Mouse (Mus musculus) cerebellum, postnatal 36 days (tissue): ENCODE measurements around the gene Ank3.

Source experiments
- DNase-seq, 2 experiments: peaks; one replicate each; pipeline ENCODE4 v3.0.0; 2021 to 2022; ENCODE audit warnings: mixed read lengths in 2 of 2

Ank3 gene

DNA sequence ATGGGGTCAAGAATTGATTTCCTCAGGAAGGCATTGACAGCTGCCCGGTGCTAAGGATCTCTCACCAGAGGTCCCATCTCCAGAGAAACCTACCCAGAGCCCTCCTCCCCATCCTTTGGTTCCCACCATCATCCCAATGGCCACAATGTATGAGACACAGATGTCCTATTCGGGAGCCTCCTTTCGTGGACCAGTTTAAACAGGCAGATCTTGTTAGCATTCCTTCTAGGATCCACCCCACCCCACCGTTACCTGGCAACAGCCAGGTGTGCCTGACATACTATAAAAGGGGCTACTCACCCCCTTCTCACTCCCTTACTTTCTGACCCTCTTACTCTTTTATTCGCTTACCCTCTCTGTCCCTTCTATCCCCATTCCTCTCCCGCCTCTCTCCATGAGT, 176.9 kb downstream of the Ank3 start:
- no peak for DNase-seq

DNA sequence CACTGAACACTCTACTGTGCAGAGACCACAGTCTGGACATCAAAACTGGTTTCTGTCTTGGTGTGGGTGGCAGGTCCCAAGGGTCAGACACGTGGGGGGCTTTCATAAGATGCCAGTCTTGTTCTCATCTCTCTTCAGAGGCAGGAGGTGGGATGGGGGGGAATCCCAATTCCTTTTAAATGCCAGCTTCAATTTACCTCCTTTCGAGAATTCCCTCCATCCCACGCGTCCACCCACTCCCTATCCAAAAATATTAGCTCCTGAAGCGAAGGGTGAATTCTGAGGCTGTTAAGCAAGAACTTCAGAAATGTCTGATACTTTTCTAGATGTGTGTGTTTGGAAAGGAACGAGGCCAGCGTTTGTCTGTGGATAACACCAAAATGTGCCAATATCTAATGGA, 177.7 kb downstream of the Ank3 start:
- no peak for DNase-seq

GRCm38 (mm10) chr10:69577061-69577728, 178.6 kb downstream of the Ank3 start:
- no peak for DNase-seq

DNA sequence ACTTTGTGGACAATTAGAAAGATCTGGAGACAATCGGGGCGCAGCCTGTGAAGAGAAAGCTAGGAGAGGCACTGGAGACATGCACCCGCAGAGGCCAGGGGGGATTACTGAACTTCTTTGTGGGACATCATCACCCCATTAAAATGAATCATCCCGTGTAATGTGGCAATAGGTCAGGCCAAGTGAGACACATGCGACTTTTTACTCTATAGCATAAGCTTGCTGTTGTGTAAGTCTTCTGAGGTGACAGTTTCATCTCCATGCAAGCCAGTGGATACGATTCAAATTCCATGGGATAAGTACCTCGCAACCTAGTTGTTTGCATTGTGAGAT, 179.1 kb downstream of the Ank3 start:
- no peak for DNase-seq

- DNase-seq: no peak
Observed at GRCm38 (mm10) chr10:69579585-69579984, 181.0 kb downstream of the Ank3 start.

DNA sequence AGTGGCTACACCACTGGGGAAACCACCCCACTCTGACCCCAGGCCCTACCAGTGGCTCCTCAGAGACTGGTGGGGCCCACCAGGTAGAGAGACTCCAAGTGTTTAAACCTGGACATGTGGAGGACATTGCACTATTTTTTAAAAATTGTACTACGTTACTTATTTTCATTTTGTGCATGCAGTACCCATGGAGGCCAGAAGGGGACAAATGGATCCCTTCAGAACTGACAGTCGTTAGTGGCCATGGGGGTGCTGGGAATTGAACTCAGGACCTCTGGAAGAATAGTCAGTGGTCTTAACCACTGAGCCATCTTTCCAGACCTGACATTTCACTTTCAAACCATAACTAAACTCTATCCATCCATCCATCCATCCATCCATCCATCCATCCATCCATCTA, 183.0 kb downstream of the Ank3 start:
- no peak for DNase-seq

GRCm38 (mm10) chr10:69583874-69584481, 185.4 kb downstream of the Ank3 start:
- no peak for DNase-seq

DNA sequence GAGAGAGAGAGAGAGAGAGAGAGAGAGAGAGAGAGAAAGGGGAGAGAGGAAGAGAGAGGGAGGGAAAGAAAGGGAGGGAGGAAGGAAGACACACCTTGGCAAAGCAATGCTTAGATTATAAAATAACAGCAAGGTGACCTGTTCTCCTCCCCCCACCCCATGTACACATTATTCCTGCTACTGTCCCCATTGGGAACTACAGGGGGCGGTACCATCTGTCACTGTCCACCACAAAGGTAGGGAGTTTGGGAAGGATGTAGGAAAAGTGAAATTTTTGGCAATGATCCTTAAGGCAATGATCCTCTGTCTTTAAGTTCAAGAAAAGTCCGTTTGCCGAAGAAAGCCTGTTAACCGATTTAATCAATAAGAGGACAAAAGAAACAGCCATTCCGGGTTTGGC, 186.0 kb downstream of the Ank3 start:
- DNase-seq: no peak

DNA sequence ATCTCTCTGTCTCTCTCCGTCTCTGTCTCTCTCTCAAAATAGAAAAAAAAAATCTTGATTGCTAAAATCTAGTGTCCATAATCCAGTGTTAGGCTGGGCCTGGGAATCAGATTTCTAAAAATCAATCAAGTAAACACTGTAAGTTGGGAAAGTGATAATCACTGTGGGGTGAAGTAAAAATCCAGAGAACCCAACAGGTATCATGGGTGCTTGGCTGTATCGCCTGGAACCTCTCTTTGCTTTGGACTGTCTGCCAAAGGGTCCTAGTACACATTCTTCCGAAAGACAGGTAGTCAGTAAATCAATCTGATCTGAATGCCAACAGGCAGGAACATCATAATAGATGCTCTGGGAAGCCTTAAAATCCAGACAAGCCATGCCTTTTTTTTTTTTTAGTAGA, 186.7 kb downstream of the Ank3 start:
- DNase-seq: no peak

DNA sequence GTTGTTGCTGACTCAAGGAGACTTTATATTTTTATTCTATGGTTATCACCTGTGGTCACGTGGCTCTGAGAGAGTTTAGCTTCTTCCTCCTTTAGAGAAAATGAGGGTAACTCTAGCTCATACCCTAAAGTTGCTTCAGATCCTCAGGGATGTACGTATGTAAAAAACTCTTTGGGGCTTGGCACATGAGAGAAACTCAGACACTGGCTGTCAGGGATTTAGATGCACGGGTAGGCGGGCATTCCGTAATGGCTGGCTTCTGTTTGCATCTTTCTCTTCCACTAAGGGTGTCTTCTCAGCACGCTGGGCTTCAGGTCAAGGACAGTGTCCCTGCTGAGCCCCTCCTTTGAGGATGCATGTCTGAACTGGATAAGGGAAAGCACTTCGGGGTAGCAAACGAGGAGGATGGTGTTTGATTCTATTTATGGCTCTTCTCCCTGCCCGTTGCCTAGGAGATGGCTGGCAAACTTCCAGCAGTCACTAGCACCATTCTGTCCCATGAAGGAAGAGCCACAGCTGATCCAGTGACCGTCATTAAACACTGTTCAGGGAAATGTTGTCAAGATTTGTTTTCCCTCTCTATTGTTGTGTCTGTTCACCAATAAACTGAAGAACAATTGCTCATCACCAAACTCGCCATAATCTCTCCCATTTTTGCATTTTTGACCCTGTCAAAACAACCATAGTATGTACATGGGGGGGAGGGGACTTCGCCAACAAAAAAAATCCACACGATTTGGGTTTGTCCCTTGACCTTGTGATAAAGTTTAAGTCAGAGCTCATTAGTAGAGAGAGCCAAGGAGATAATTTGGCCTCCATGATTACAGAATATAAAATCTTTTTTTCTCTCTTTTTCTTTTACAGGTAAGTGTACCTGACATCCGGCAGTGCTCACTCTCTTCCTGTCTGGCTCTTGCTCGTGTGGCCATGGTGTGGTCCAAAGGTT, 195.9 kb downstream of the Ank3 start:
- peak; percentile 89 to 90 for DNase-seq

- DNase-seq: no peak
Observed at GRCm38 (mm10) chr10:69595487-69595886, 196.9 kb downstream of the Ank3 start.

- DNase-seq: no peak
Observed at GRCm38 (mm10) chr10:69601471-69601870, 202.9 kb downstream of the Ank3 start.

DNA sequence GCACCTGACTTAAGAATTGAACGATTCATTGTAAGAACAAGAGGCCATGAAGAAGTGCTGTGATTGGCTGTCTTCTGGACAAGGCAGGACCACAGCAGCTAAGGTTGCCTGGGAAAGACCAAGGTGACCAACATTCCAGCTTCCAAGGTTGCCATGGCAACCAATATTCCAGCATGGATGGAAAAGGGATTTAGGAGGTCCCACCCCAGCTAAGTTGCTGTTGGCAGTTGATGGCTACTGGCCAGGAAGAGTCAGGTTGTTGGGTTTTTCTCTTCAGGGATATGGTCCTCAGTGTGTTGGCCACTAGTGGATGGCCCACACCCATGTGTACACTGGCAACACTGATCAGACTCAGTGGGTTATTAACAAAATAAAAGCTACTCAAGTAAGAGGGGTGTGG, 204.1 kb downstream of the Ank3 start:
- no peak for DNase-seq

DNA sequence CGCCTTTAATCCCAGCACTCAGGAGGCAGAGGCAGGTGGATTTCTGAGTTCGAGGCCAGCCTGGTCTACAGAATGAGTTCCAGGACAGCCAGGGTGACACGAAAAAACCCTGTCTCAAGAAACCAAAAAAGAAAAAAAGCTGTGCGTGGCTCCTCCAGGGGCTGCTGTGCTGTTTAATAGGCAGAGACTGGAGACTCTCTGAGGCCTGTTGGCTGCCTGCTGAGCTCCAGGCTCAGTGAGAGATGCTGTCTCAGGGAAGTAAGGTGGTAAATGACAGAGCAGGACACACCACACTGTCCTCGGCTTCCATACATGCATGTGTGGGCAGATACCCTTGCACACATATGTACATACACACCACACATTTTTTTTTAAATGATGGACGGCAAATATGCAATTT, 206.0 kb downstream of the Ank3 start:
- DNase-seq: no peak

GRCm38 (mm10) chr10:69605211-69605610, 206.6 kb downstream of the Ank3 start:
- no peak for DNase-seq

DNA sequence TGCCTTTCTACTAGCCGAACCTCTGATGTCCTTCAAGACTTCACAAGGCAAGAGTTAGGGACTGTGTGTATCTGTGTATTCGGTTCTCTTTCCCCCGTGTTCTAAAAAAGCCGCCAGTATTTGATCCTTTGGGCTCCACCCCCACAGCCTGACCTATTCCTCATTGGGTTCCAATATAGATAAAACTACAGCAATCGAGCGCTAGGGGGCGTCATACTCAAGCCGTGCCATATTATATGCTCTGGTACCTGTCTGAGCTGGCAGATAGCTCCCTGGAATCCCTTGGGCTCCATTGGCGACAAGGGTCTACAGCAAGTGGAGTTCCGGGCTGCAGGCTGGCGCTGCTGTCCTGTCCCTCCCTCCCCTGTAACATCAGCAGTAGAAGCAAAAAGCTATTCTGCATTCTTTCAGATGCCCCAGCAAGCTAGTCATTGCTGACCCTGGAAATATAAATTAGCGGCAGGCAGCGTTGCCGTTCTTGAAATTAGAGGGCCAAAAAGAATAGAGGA, 209.1 kb downstream of the Ank3 start:
- DNase-seq: no peak

- no peak for DNase-seq
Observed at GRCm38 (mm10) chr10:69611314-69611713, 212.7 kb downstream of the Ank3 start.

- peak in 1 of 2 experiments; percentile 27 for DNase-seq
Observed at GRCm38 (mm10) chr10:69611839-69612340, 213.3 kb downstream of the Ank3 start.

DNA sequence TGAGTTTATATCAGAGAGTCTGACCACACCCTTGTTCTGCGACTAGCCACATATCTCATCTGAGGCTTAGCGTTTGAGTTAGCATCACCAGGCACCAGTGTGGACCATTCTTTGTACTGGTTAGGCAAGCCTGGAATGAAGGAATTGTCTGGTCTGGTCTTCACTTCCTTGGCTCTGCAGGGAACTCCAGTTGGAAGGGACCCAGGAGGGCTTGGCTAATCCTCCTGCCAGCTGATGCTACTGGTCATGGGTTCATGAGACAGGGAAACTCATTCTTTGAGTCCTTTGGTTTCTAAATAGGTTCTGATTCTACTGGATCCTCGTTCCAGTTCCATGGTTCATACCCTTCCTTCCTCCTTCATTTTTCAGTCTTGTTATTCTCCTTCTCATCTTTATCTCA, 218.4 kb downstream of the Ank3 start:
- peak; percentile 38 to 43 for DNase-seq

DNA sequence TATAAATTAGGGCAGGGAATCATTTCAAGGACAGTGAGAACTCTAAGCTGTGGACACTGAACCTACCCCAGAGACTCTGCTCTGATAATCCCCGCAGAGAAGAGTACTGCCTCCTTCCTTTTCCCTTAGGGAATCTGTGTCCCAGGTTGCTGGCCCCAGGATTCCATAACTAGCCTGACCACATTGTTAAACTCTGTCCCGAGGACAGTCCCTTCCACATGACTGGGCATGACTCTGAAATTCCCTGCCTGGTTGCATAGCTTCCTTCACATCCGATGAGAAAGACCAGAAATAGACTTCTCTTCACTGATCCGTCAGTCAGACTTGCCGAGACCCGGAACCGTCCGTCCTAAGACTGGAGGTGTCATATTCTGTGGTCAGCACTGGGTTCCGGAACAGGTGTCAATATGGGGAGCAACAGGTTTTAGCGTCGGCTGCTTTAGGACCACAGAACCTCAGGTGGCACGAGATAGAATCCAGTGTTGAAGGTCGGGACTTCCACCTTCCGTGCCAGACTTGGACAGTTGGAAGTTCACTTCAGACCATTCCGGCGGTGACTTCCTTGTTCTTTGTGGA, 219.1 kb downstream of the Ank3 start:
- no peak for DNase-seq

GRCm38 (mm10) chr10:69620692-69621382, 222.3 kb downstream of the Ank3 start:
- DNase-seq: no peak

GRCm38 (mm10) chr10:69627767-69628166, 229.2 kb downstream of the Ank3 start:
- DNase-seq: no peak
